Mouse (Mus musculus) 3T3-L1 (cell line): Measurements from ENCODE around the gene Ncoa6.
A peak's percentile ranks its signal among the peaks of the same experiment; 100 is the strongest.

Experiments used
- DNase-seq: peaks from one replicate; pipeline ENCODE4 v3.0.0-alpha.2; 2015; ENCODE audit warnings: low read depth, low spot score

Ncoa6 gene

DNA sequence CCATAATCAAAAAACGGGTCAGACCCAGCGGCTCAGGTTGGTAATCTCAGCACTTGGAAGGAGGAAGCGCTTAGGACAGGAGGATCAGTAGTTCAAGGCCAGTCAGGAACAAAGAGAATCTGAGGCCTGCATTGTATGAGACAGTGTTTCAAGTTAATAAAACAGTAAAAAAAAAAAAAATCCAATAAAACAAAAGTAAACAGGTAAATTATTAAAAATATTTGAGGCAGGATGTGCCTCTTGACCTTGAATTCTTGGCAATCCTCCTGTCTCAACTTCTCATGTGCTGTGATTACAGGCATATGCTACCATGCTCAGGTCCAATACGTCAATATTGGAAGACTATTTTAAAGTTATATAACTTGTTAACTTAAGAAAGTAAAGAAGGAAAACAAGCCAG is 30.8 kb downstream of the Ncoa6 start:
- no peak for DNase-seq

DNA sequence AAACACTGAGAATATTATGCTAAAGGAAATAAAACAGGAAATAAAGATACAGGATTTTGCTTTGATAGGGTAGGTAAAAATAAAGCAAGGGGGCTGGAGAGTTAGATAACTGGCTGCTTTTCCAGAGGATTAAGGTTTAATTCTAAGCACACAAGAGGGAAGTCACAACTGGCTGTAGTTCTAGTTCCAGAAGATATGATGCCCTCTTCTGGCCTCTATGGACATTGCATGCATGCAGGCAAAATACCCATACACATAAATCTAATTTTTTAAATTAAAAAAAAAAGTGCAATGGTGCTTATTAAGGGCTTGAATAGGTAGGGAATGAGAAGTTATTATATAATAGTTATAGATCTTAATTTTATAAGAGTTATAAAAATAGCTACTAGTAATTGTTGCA is 37.2 kb downstream of the Ncoa6 start:
- DNase-seq, result peak; percentile 60

DNA sequence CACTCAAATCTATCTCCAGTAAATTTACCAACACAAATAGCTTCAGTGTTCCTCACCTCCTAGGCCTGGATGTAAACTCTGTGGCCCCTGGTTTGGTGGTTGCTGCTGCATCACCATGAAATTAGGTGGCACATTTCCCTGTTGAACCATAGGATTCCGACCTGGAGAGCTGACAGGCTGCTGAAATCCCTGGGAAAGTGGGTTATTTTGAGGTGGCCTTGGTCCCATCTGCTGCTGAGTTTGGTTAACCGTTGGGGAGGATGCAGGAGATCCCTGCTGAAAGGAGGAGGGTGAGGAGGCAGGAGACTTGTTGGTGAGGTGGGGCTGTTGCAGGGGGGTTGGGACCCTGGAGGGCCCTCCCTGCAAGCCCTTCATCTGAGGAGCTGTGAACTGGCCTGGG is 52.8 kb downstream of the Ncoa6 start:
- DNase-seq, result no peak

DNA sequence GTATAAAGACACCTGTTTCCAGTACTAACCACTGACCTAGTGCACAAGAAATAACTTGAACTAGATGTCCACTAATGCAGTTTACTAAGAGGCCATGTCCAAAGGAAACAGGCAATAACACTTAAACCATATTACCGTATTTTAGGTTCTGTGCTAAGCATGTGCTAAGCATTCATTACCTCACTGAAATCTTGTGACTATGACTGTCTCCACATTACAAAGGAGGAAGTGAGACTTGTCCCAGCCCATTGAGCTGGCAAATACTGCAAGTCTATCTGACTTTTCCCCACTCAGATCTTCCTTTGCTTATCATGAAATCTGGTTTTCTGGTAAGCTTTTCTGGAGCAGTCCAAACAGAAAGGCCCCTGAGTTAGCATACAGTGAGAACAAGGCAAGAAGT is 69.1 kb downstream of the Ncoa6 start:
- no peak for DNase-seq

DNA sequence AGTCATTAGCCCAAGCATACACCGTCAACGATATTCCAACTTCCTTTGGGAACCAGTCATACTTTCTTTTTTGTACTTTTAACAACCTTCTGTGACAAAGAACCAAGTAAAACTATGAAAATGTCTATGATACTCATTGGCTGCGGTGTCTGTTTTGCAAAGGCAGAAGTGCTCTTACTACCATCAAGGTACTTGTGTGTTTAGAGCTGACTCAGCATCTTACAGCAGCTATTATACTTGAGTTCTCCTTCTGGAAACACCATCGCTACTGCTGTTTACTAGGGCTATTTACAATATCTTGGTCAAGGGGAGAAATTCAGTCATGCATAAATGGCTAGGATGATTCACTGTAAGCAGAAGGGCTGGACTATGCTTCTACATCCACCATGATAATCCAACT is 71.8 kb downstream of the Ncoa6 start:
- no peak for DNase-seq

DNA sequence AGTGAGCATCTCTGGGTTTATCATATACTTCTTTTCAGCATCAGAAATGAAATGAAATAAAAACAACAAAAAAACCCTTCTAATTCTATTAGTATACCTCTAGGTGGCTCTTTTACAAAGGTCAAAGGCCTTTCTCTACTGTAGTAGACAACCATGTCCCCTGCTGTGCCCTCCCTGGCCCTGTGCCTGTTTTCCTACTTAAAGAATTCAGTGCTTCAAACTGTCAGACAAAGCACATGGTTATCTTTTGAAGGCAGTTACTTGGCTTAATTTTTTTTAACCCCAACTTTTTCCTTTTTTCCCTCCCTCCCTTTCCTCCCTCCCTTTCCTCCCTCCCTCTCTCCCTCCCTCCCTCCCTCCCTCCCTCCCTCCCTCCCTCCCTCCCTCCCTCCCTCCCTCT is 73.4 kb downstream of the Ncoa6 start:
- DNase-seq, result peak; percentile 29

DNA sequence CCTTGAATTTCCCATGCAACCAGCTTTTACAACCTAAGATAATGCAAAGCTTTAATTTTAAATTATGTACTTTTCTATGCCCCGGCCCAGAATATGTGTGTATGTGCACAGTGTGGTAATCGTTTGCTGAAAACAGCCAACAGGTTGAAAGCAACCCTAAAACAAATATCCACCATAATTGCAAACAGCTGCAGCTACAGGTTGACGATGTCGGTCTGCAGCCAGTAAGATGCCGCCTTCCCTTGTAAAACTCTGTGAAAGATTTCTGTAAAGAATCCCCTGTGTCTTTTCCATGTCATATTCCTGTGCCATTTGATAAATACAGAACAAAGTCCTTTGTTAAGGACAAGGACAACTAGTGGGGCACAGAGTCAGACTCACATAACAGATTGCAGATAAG is 79.1 kb downstream of the Ncoa6 start:
- no peak for DNase-seq

DNA sequence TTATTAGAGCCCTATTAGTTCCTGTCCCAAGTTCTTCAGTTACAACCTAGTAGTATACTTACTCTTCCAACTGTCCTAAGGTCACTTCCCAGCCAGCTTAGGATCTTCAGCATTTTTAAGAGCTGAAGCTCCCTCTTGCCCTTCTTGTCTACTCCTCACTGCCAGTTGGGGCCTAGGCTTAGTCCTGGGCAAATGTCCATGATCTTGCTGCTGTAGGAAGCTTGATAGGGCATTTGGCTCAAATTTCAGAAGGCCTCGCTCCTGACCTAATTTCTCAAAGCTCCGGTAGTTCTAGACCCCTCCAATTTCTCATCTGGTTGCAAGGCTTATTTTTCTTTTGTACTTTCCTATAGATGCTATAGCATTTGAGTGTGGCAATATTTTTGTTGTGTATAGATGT is 85.1 kb downstream of the Ncoa6 start:
- no peak for DNase-seq

DNA sequence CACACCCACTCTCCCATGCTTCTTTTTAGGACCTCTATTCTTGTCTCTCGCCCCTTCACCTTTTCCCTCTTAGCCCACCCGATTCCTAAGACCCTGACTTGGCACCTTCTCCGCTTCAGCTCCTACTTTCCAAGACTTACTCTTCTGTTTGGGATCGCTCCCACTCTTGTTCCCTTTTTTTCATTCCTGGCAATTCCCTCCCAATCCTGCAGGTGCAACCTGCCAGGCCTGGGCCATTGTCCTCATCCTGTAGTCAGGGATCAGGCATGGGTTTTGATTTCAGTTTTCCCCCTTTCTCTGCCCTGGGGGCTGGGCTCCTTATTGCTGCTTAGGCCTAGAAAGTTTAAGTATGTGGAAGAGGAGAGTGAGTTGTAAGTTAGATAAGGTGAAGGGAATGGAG is 86.6 kb downstream of the Ncoa6 start:
- DNase-seq, result no peak

DNA sequence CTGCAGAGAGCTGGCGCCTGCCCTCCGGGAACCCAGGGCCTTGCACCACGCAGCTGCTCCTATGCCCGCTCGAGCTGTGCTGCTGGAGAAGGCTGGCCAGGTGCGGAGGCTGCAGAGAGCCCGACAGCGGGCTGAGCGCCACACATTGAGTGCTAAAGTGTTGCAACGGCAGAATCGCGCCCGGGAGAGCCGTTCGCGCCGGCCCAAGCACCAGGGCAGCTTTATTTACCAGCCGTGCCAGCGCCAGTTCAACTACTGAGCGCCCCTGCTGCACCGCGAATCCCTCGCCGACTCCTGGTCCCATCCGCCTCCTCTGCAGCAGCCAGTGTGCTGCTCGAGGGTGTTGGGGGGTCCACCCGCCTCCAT is 87.2 kb downstream of the Ncoa6 start:
- no peak for DNase-seq

DNA sequence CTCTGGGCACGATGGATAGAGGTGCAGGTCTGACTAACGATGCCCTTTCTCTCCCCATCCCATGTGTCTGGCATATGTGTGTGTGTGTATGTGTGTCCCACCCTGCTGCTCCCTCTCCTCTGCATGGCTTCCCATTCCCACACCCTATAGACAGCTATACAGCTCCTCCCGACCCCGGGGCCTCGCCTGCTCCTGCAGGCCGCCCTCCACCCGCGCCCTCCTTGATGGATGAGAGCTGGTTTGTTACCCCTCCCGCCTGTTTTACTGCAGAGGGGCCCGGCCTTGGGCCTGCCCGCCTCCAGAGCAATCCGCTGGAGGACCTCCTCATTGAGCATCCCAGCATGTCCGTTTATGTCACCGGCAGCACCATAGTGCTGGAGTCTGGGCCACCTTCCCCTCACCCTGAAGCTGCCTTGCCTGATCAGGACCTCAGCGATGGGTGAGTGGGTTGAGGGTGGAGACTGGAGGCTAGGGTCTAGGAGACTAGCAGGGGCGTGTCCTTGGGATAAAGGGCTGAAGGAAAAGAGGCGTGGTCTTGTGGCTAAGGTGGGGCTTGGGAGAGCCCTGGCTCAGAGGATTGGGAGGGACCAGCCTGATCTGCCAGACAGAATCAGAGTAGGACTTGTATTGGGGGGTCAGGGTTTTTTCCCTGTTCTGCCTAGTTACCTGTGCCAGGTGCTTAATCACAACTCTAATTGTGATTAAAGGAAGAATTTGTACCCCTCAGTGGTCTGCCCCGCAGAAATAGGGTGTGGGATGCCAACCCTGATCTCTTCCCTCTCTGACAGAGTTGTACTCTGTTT is 87.8 kb downstream of the Ncoa6 start:
- no peak for DNase-seq

DNA sequence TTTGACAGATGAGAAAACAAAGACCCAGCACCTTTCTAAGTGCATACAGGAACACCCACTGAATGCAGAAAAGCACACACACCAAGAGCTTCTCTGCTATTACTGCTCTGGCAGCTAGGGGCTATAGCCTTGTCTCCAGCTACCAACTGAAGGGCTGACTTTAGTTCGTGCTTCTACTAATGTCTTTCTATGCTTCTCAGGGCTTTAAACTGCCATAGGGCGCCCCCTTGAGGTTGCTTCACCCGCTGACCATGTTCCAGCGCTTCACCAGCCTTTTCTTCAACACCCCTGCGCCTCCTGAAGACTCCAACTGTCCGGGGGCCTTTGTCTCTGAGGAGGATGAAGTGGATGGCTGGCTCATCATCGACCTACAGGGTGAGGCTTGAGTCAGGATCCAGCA is 88.6 kb downstream of the Ncoa6 start:
- DNase-seq, result peak; percentile 93

DNA sequence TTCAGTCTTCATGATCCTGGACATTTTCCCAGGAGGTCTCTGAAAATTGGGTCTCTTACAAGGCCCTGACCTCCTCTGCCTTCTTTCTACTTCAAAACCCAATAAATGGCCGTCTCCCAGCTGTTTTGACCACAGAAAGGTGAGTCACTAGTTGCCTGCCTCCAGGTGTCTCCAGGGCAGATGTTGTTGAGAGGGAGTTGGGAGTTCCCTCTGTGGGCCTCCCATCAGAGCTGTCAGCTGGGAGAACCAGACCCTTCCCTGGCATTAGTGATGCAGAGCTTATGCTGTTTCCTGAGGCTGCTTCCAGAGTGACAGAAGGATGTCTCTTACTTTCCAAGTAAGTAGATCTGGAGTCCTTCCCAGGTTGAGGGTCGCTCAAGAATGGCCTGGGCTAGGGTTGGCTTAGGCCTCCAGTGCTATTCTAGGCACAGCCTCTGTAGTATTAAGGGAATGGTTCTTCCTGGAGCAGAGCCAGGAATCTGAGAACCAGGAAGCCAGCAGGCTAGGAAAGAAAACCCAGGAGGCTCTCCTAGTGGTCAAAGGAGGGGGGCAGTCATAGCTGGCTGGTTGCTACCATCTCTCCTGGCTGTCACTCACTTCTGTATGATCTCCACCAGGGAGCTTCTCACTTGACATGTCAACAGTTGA is 90.8 kb downstream of the Ncoa6 start:
- peak; percentile 86 for DNase-seq

DNA sequence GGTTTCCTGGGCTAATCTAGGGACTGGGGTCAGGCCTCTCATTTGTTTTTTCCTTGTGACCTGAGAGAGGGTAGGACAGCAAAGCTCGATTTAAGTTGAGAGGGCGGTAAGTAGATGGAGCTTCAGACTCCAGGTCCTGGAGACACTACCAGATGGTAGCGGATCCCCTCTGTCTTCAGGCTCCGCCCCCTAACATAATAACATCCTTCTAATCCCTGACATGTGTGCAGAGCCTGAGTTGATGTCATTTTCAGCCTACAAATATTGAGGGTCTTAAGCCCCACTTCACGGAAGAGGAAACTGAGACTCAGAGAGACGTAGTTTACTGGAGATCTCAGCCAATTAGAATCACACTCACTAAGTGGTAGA is 91.4 kb downstream of the Ncoa6 start:
- no peak for DNase-seq

DNA sequence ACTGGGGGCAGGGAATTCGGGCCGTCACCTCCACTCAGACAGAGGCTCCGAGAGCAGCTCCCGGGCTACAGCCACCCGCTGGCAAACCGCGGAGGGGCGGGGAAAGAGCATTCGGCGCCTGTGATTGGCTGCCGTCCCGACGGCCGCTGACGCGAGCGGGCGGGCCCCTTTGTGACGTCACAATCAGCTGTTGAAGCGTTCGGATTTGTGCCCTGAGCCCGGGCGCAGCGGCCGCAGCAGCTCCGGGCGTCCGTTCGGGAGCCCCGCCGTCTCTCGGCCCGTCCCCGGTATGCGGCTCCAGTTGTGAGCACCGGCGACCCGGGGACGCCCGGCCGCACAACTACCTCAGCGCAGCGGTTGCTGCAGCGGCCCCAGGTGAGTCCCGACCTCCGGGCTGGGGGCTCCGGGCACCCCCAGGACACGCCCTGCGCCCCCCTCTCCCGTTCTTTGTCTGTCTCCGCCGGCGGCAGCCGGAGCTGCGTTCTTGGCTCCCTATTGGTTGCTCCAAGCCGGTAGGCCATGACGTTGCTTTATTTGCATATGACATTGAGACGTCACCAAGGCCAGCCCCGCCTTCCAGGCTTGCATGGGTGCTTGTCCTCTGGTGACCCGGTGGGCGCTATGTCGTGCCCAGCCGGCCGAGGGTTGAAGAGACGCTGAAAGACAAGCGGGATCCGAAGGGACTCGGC is 91.9 kb downstream of the Ncoa6 start:
- DNase-seq, result peak; percentile 96

DNA sequence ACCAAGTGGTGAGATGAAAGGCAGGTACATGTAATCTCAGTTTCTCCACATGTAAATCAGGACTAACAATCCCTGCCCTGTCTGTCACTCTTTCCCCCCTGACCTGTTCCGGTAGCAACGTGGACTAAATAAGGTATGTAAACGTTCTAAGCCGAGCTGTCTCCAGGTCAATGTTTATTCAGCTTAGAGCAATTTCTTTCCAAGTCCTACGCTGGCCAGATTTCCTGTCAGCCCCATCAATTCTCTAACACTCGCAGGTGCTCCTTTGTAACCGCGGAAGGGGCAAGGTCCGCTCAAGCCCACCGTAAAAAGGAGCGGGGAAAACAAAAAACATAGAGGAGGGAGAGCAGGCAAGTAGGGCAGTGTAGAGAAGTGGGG is 92.6 kb downstream of the Ncoa6 start:
- DNase-seq, result no peak

DNA sequence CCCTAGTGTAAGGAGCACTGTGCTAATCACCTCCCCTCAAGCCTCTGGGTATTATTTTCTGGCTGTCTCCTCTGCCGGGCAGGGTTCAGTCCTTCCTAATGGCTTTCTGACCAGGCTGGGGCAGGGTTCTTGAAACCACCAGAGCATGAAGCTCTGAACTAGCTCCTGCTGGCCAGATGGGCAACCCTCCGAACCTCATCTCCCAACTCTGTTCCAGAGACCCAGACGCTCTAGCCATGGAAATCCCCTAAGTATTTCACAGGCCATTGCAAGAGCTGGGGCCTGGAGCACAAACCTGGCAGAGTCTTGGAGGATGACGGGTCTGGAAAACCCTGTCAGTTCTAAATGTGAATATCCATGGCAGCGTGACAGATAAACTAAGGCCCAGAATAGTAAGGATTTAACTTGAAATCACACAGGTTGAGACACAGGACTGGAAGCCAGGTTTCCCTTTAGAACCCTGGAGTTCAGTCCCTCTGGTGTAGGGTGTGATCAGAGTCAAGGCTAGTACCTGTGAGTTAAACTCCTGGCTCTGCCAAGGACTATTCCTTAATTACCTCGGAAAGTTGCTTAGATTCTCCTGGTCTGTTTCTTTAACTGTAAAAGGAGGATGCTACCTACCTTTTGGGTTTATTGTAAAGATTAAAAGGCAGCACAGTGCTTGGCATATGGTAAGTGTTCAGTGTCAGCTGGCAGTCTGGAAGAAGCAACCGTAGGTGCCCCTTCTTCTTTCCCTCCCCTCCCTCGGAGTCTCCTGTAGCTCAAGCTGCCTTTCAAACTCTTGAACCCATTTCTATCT is 93.2 kb downstream of the Ncoa6 start, which contains the start of gene Trp53inp2:
Trp53inp2 (plus strand) TSS at position 799 of the 799 bp plus-strand sequence.
- DNase-seq, result peak; percentile 50

DNA sequence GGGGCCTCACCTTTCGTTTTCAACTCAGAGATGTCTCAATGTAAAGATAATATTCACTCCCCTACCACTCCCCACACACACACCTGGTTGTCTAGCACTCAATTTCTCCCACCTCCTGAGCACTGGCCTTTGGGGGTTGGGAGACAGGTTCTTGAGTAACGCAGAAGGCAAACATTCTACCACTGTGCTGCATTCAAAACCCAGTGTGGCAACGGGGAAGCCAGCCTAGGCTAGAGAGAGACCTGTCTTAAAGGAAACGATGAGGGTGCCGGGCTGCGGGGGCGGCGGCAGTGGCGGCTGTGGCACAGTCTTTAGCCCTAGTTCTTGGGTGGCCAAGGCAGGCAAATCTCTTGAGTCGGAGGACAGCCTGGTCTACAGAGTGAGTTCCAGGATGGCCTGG is 97.5 kb downstream of the Ncoa6 start:
- DNase-seq, result no peak

DNA sequence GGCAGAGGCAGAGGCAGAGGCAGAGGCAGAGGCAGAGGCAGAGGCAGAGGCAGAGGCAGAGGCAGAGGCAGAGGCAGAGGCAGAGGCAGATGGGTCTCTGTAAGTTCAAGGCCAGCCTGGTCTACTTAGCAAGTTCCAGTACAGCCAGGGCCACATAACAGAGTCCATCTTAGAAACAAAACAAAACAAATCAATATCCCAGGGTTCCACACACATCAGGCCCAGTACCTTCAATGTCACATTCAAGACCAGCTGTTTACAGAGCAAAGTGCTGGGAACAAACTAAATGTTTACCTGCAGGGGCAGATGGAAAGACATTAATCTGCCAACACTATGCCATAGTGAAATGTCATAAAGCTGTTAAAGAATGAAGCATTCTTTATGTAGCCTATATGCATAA is 99.2 kb downstream of the Ncoa6 start:
- no peak for DNase-seq

DNA sequence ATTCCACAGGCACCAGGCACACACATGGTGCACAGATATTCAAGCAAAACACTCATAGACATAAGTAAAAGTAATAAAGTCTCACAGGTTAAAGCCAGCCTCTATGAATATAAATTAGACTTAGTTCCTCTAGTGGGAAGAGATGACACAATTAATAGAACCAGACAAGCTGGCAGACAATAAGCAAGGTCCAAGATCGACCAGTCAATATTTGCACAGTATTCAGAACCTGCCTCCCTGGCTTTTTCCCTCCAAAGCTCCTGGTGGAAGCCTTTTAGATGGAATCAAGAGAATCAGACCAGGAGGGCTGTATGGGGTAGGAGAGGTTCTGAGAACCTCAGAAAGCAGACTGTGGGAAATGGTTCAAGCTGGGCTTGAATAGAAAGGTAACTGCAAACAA is 99.8 kb downstream of the Ncoa6 start:
- no peak for DNase-seq

DNA sequence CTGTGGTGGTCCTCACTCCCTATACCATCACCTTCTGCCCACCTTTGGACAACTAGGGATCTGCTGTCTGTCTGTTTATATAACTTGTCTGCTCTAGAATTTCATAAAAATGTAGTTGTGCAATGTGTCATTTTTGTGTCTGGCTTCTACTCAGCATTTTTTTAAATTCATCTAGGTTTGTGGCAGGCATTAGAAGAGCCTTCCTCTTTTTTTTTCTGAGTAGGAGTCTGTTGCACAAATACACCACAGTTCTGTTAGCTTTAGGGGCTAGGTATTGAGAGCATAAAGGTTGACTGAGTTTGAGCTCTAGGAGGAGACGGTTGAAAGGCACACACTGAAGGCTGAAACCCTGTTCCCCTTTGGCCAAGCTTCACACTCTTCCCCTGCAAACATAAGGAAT is 100.4 kb downstream of the Ncoa6 start:
- DNase-seq, result no peak

DNA sequence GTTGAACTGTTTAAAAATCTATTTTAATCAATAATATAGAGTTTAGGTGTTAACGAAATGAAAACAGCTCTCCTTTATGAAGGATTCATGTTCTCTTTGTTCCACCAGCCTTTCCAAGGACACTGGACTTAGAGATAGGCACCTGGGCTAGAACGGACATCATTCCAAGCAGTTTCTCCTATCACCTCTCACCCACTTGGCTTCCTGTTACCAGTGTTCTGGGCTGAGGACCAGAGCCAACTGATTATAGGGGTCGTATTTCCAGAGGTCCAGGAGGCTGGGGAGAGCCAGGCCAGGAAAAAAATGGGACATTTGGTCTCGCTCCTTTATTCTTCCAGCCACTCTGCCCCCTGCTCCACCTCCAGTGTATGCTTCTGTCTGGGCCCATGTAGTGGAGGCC is 101.2 kb downstream of the Ncoa6 start:
- DNase-seq, result no peak
